Mouse (Mus musculus): ENCODE data around the gene Grm7. TPM values are rescaled to one million over a fixed set of nuclear protein-coding genes. Genes with fewer than 3 reads are reported as not detected.

Grm7 gene
- polyA plus RNA-seq, 1 experiment from 2014 or later, result 0.62 TPM

GRCm38 (mm10) chr6:110709763-110710162 lies 64.4 kb downstream of the Grm7 start:
- Histone ChIP-seq H3K4me2 (no peak overlapping the region), H3K9me3 (replicated peaks; ENCODE audit: control insufficient read depth, low read length) (no peaks in the 10 kb centered on the region), H3K4me1 (ENCODE audit: control insufficient read depth, insufficient read depth, low read length) (no peaks in the 10 kb centered on the region), H3K36me3 (ENCODE audit: control insufficient read depth, insufficient read depth, low read length) (no peaks in the 10 kb centered on the region), H3K4me3 (ENCODE audit: low read depth, low read length) (no peak overlapping the region), H3K9ac (ENCODE audit: low read depth, low read length) (no peak overlapping the region), H3K27ac (ENCODE audit: low read depth, low read length) (no peak overlapping the region), H3K27me3 (ENCODE audit: control insufficient read depth, insufficient read depth, low read length) (no peaks in the 10 kb centered on the region)
- 71% methylated on average over 5 of the region's 5 CpGs for WGBS (ENCODE audit: insufficient replicate concordance)
- ATAC-seq (replicated peaks; ENCODE audit: insufficient number of reproducible peaks, low FRiP score, low TSS enrichment), result no peak

GRCm38 (mm10) chr6:110714943-110715342 lies 69.6 kb downstream of the Grm7 start:
- H3K4me1 ChIP-seq (ENCODE audit: control insufficient read depth, insufficient read depth, low read length), result no peaks in the 10 kb centered on the region
- H3K4me3 ChIP-seq (ENCODE audit: low read depth, low read length), result no peak overlapping the region
- H3K36me3 ChIP-seq (ENCODE audit: control insufficient read depth, insufficient read depth, low read length), result no peaks in the 10 kb centered on the region
- H3K4me2 ChIP-seq, result no peak overlapping the region
- no peak for ATAC-seq (replicated peaks; ENCODE audit: insufficient number of reproducible peaks, low FRiP score, low TSS enrichment)
- H3K27me3 ChIP-seq (ENCODE audit: control insufficient read depth, insufficient read depth, low read length), result no peaks in the 10 kb centered on the region
- 89% methylated on average over 3 of the region's 3 CpGs for WGBS (ENCODE audit: insufficient replicate concordance)
- no peaks in the 10 kb centered on the region for H3K9me3 ChIP-seq (replicated peaks; ENCODE audit: control insufficient read depth, low read length)
- no peak overlapping the region for H3K27ac ChIP-seq (ENCODE audit: low read depth, low read length)
- no peak overlapping the region for H3K9ac ChIP-seq (ENCODE audit: low read depth, low read length)

GRCm38 (mm10) chr6:110723371-110723770 lies 78.0 kb downstream of the Grm7 start:
- 77% methylated on average over 4 of the region's 4 CpGs for WGBS (ENCODE audit: insufficient replicate concordance)
- no peaks in the 10 kb centered on the region for H3K9me3 ChIP-seq (replicated peaks; ENCODE audit: control insufficient read depth, low read length)

GRCm38 (mm10) chr6:110733914-110734313 lies 88.5 kb downstream of the Grm7 start:
- Histone ChIP-seq H3K4me3 (ENCODE audit: low read depth, low read length) (no peak overlapping the region), H3K9ac (ENCODE audit: low read depth, low read length) (no peak overlapping the region), H3K27me3 (ENCODE audit: control insufficient read depth, insufficient read depth, low read length) (no peaks in the 10 kb centered on the region), H3K4me2 (no peak overlapping the region), H3K27ac (ENCODE audit: low read depth, low read length) (no peak overlapping the region), H3K4me1 (ENCODE audit: control insufficient read depth, insufficient read depth, low read length) (no peaks in the 10 kb centered on the region), H3K36me3 (ENCODE audit: control insufficient read depth, insufficient read depth, low read length) (no peaks in the 10 kb centered on the region), H3K9me3 (replicated peaks; ENCODE audit: control insufficient read depth, low read length) (no peaks in the 10 kb centered on the region)
- WGBS (ENCODE audit: insufficient replicate concordance), result 77% methylated on average over 2 of the region's 2 CpGs
- ATAC-seq (replicated peaks; ENCODE audit: insufficient number of reproducible peaks, low FRiP score, low TSS enrichment), result no peak

More at GRCm38 (mm10) chr6:110723371-110723770, 78.0 kb downstream of the Grm7 start:
- H3K36me3 ChIP-seq (ENCODE audit: control insufficient read depth, insufficient read depth, low read length), result no peaks in the 10 kb centered on the region
- ATAC-seq (replicated peaks; ENCODE audit: insufficient number of reproducible peaks, low FRiP score, low TSS enrichment), result no peak
- no peaks in the 10 kb centered on the region for H3K4me1 ChIP-seq (ENCODE audit: control insufficient read depth, insufficient read depth, low read length)
- no peak overlapping the region for H3K4me3 ChIP-seq (ENCODE audit: low read depth, low read length)
- no peak overlapping the region for H3K9ac ChIP-seq (ENCODE audit: low read depth, low read length)
- H3K4me2 ChIP-seq, result no peak overlapping the region
- no peak overlapping the region for H3K27ac ChIP-seq (ENCODE audit: low read depth, low read length)
- no peaks in the 10 kb centered on the region for H3K27me3 ChIP-seq (ENCODE audit: control insufficient read depth, insufficient read depth, low read length)

GRCm38 (mm10) chr6:110743981-110744670 lies 98.7 kb downstream of the Grm7 start:
- Histone ChIP-seq H3K4me2 (no peak overlapping the region), H3K27me3 (ENCODE audit: control insufficient read depth, insufficient read depth, low read length) (no peaks in the 10 kb centered on the region), H3K4me3 (ENCODE audit: low read depth, low read length) (no peak overlapping the region), H3K27ac (ENCODE audit: low read depth, low read length) (no peak overlapping the region), H3K36me3 (ENCODE audit: control insufficient read depth, insufficient read depth, low read length) (no peaks in the 10 kb centered on the region), H3K9ac (ENCODE audit: low read depth, low read length) (no peak overlapping the region), H3K9me3 (replicated peaks; ENCODE audit: control insufficient read depth, low read length) (no peaks in the 10 kb centered on the region), H3K4me1 (ENCODE audit: control insufficient read depth, insufficient read depth, low read length) (no peaks in the 10 kb centered on the region)
- no peak for ATAC-seq (replicated peaks; ENCODE audit: insufficient number of reproducible peaks, low FRiP score, low TSS enrichment)
- WGBS (ENCODE audit: insufficient replicate concordance), result 50% methylated on average over 7 of the region's 7 CpGs

- Histone ChIP-seq H3K4me3 (ENCODE audit: low read depth, low read length) (no peak overlapping the region), H3K36me3 (ENCODE audit: control insufficient read depth, insufficient read depth, low read length) (no peaks in the 10 kb centered on the region), H3K4me1 (ENCODE audit: control insufficient read depth, insufficient read depth, low read length) (no peaks in the 10 kb centered on the region), H3K27ac (ENCODE audit: low read depth, low read length) (no peak overlapping the region), H3K4me2 (no peak overlapping the region), H3K9ac (ENCODE audit: low read depth, low read length) (no peak overlapping the region), H3K27me3 (ENCODE audit: control insufficient read depth, insufficient read depth, low read length) (no peaks in the 10 kb centered on the region), H3K9me3 (replicated peaks; ENCODE audit: control insufficient read depth, low read length) (no peaks in the 10 kb centered on the region)
- 89% methylated on average over 5 of the region's 5 CpGs for WGBS (ENCODE audit: insufficient replicate concordance)
- ATAC-seq (replicated peaks; ENCODE audit: insufficient number of reproducible peaks, low FRiP score, low TSS enrichment), result no peak
Measured at GRCm38 (mm10) chr6:110755921-110756320, 110.5 kb downstream of the Grm7 start.

GRCm38 (mm10) chr6:110769588-110769987 lies 124.2 kb downstream of the Grm7 start:
- no peaks in the 10 kb centered on the region for H3K9me3 ChIP-seq (replicated peaks; ENCODE audit: control insufficient read depth, low read length)
- H3K9ac ChIP-seq (ENCODE audit: low read depth, low read length), result no peak overlapping the region
- no peak overlapping the region for H3K4me3 ChIP-seq (ENCODE audit: low read depth, low read length)
- no peaks in the 10 kb centered on the region for H3K4me1 ChIP-seq (ENCODE audit: control insufficient read depth, insufficient read depth, low read length)
- no peak overlapping the region for H3K27ac ChIP-seq (ENCODE audit: low read depth, low read length)
- no peak for ATAC-seq (replicated peaks; ENCODE audit: insufficient number of reproducible peaks, low FRiP score, low TSS enrichment)
- no peaks in the 10 kb centered on the region for H3K27me3 ChIP-seq (ENCODE audit: control insufficient read depth, insufficient read depth, low read length)
- H3K4me2 ChIP-seq, result no peak overlapping the region
- H3K36me3 ChIP-seq (ENCODE audit: control insufficient read depth, insufficient read depth, low read length), result no peaks in the 10 kb centered on the region

- 58% methylated on average over 1 of the region's 1 CpGs for WGBS (ENCODE audit: insufficient replicate concordance)
- H3K36me3 ChIP-seq (ENCODE audit: control insufficient read depth, insufficient read depth, low read length), result no peaks in the 10 kb centered on the region
- no peak overlapping the region for H3K27ac ChIP-seq (ENCODE audit: low read depth, low read length)
- no peak overlapping the region for H3K9ac ChIP-seq (ENCODE audit: low read depth, low read length)
- no peak overlapping the region for H3K4me3 ChIP-seq (ENCODE audit: low read depth, low read length)
- H3K9me3 ChIP-seq (replicated peaks; ENCODE audit: control insufficient read depth, low read length), result no peaks in the 10 kb centered on the region
- H3K27me3 ChIP-seq (ENCODE audit: control insufficient read depth, insufficient read depth, low read length), result no peaks in the 10 kb centered on the region
- H3K4me2 ChIP-seq, result no peak overlapping the region
- H3K4me1 ChIP-seq (ENCODE audit: control insufficient read depth, insufficient read depth, low read length), result no peaks in the 10 kb centered on the region
- no peak for ATAC-seq (replicated peaks; ENCODE audit: insufficient number of reproducible peaks, low FRiP score, low TSS enrichment)
Measured at GRCm38 (mm10) chr6:110772652-110773051, 127.3 kb downstream of the Grm7 start.

- H3K4me3 ChIP-seq (ENCODE audit: low read depth, low read length), result no peak overlapping the region
- no peak overlapping the region for H3K9ac ChIP-seq (ENCODE audit: low read depth, low read length)
- H3K9me3 ChIP-seq (replicated peaks; ENCODE audit: control insufficient read depth, low read length), result no peaks in the 10 kb centered on the region
- no peaks in the 10 kb centered on the region for H3K4me1 ChIP-seq (ENCODE audit: control insufficient read depth, insufficient read depth, low read length)
- no peak overlapping the region for H3K4me2 ChIP-seq
- 89% methylated on average over 6 of the region's 6 CpGs for WGBS (ENCODE audit: insufficient replicate concordance)
- no peaks in the 10 kb centered on the region for H3K36me3 ChIP-seq (ENCODE audit: control insufficient read depth, insufficient read depth, low read length)
- no peak overlapping the region for H3K27ac ChIP-seq (ENCODE audit: low read depth, low read length)
- no peaks in the 10 kb centered on the region for H3K27me3 ChIP-seq (ENCODE audit: control insufficient read depth, insufficient read depth, low read length)
- no peak for ATAC-seq (replicated peaks; ENCODE audit: insufficient number of reproducible peaks, low FRiP score, low TSS enrichment)
Measured at GRCm38 (mm10) chr6:110776046-110776445, 130.7 kb downstream of the Grm7 start.
